Mouse (Mus musculus): ENCODE results near the gene Ccdc169.

DNA sequence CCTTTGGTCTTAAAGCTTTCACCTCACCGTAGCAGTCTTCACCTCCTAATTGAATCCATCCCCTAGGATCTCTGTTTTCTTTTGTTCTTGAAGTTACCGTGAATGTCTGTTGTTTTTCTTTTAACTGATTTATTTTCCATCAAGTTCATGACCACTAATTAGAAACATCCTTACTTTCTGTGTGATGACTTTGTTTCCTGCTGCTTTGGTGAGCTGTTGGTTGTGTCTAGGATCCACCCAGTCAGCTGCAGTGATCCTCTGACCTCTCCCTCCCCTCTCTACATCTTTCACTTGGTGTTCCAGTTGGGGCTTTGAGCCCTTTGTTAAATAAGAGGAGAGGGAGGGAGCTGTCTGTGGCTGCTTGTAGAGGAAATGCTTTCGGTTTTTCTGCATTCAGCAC lies 11.0 kb downstream of the Ccdc169 start:
- TF ChIP-seq GATA1 (IDR thresholded peaks at IDR 0.05; ENCODE audit: low read length) (no peak), TAL1 (IDR thresholded peaks at IDR 0.05; ENCODE audit: low read length) (no peak)
